Mouse (Mus musculus): ENCODE data around the gene Eif2ak4. TPM values are rescaled to one million over a fixed set of nuclear protein-coding genes. Genes with fewer than 3 reads are reported as not detected.

Gene Eif2ak4
- polyA plus RNA-seq, 1 experiment from 2014 or later: 14.0 TPM

GRCm38 (mm10) chr2:118442723-118443122 lies 54.3 kb downstream of the Eif2ak4 start:
- H3K4me2 ChIP-seq: no peak overlapping the region
- no peak for DNase-seq (ENCODE audit: low spot score)

DNA sequence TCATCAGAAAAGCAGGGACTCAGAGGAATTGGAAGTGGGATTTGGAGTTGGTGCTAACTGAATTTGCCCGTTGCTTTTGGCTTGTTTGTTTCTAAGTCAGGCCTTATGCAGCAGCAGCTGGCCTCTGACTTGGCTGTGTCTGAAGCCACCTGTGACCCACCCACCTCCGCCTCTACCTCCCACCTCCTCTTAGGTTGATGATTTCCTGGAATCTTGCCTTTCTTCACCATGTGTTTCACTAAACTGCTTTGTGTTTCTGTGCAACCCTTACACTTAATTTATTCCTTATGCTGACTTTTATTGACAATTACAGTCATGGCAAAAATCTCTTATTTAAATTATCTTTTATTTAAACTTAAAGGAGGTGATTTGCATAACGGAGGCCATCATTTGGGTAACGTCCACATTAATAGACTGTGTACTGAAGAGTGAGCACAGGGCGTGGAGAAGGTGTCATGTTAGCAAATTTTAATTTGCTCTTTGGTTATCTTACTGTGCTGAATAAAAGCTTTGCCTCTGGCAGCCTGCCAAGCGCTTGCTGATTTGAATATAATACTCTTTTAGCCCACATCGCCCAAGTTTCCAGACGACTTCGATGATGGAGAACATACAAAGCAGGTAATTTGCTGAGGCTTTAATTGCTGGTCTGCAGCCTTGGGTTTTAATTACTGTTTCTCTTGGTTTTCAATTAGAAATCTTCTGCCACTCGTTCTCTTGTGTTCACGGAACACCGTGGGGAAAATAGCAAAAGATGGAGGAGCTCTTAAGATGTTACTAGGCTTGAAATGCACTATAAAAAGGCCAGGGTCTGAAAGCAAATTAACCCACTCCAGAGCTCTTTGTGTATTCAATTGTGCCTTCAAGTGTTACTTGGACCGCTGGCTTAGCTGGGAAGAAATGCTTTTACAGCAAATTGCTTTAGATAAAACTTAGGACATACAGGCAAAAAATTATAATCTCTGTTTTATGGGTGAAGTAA lies 57.6 kb downstream of the Eif2ak4 start:
- no peaks in the 10 kb centered on the region for H3K27me3 ChIP-seq (replicated peaks; ENCODE audit: control insufficient read depth, insufficient read depth, low read length)
- no peaks in the 10 kb centered on the region for H3K4me1 ChIP-seq (replicated peaks; ENCODE audit: control insufficient read depth, insufficient read depth, low read length)
- WGBS: 85% methylated on average over 13 of the region's 13 CpGs
- no peak overlapping the region for H3K27ac ChIP-seq (ENCODE audit: low read depth, low read length)
- H3K9ac ChIP-seq (ENCODE audit: low read depth, low read length): no peak overlapping the region
- DNase-seq (ENCODE audit: low spot score): no peak
- no peak overlapping the region for H3K4me2 ChIP-seq
- H3K4me3 ChIP-seq (ENCODE audit: low read depth, low read length): no peak overlapping the region
- no peak for ATAC-seq (replicated peaks; ENCODE audit: low FRiP score)
- no peaks in the 10 kb centered on the region for H3K9me3 ChIP-seq (ENCODE audit: control insufficient read depth, low read length)
- H3K36me3 ChIP-seq (ENCODE audit: control insufficient read depth, insufficient read depth, low read length): peaks cover 6% of the 10 kb centered on the region; the same call in 1 of the 2 replicates

More at GRCm38 (mm10) chr2:118442723-118443122, 54.3 kb downstream of the Eif2ak4 start:
- no peaks in the 10 kb centered on the region for H3K4me1 ChIP-seq (replicated peaks; ENCODE audit: control insufficient read depth, insufficient read depth, low read length)
- H3K27ac ChIP-seq (ENCODE audit: low read depth, low read length): no peak overlapping the region
- no peak for ATAC-seq (replicated peaks; ENCODE audit: low FRiP score)
- 87% methylated on average over 4 of the region's 4 CpGs for WGBS
- H3K9me3 ChIP-seq (ENCODE audit: control insufficient read depth, low read length): no peaks in the 10 kb centered on the region
- no peaks in the 10 kb centered on the region for H3K27me3 ChIP-seq (replicated peaks; ENCODE audit: control insufficient read depth, insufficient read depth, low read length)
- peaks cover 8% of the 10 kb centered on the region; the same call in 1 of the 2 replicates for H3K36me3 ChIP-seq (ENCODE audit: control insufficient read depth, insufficient read depth, low read length)
- H3K9ac ChIP-seq (ENCODE audit: low read depth, low read length): no peak overlapping the region
- H3K4me3 ChIP-seq (ENCODE audit: low read depth, low read length): no peak overlapping the region

- WGBS: 89% methylated on average over 12 of the region's 12 CpGs
- Histone ChIP-seq H3K27me3 (replicated peaks; ENCODE audit: control insufficient read depth, insufficient read depth, low read length) (no peaks in the 10 kb centered on the region), H3K9me3 (ENCODE audit: control insufficient read depth, low read length) (no peaks in the 10 kb centered on the region), H3K9ac (ENCODE audit: low read depth, low read length) (no peak overlapping the region), H3K36me3 (ENCODE audit: control insufficient read depth, insufficient read depth, low read length) (peaks cover 4% of the 10 kb centered on the region; the same call in 1 of the 2 replicates), H3K4me3 (ENCODE audit: low read depth, low read length) (no peak overlapping the region), H3K4me2 (no peak overlapping the region), H3K4me1 (replicated peaks; ENCODE audit: control insufficient read depth, insufficient read depth, low read length) (no peaks in the 10 kb centered on the region), H3K27ac (ENCODE audit: low read depth, low read length) (no peak overlapping the region)
- ATAC-seq (replicated peaks; ENCODE audit: low FRiP score): no peak
- no peak for DNase-seq (ENCODE audit: low spot score)
Measured at GRCm38 (mm10) chr2:118448181-118448580, 59.8 kb downstream of the Eif2ak4 start.

DNA sequence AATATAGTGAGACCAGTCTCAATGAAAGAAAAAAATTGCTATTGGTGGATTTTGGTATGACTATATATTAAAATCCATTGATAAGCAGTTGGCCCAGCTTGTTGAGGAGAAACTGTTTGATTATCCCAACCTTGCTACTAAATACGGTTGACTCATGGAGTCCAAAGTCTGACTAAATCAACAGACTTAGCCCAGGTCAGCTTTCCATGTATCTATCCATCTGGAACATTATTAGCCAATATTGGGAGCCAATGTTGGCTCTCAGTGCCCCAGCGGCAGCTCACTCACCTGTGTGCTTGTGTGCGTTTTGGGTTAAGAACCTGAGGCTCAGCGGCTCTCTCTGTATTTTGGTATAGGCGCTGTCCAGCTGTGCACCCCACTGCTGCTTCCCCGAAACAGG lies 62.6 kb downstream of the Eif2ak4 start:
- ATAC-seq (replicated peaks; ENCODE audit: low FRiP score) (no peak), DNase-seq (ENCODE audit: low spot score) (no peak)
- 91% methylated on average over 6 of the region's 6 CpGs for WGBS
- Histone ChIP-seq H3K36me3 (ENCODE audit: control insufficient read depth, insufficient read depth, low read length) (no peaks in the 10 kb centered on the region; the same call in 1 of the 2 replicates), H3K4me3 (ENCODE audit: low read depth, low read length) (no peak overlapping the region), H3K9me3 (ENCODE audit: control insufficient read depth, low read length) (no peaks in the 10 kb centered on the region), H3K4me1 (replicated peaks; ENCODE audit: control insufficient read depth, insufficient read depth, low read length) (no peaks in the 10 kb centered on the region), H3K27ac (ENCODE audit: low read depth, low read length) (no peak overlapping the region), H3K27me3 (replicated peaks; ENCODE audit: control insufficient read depth, insufficient read depth, low read length) (no peaks in the 10 kb centered on the region), H3K4me2 (no peak overlapping the region), H3K9ac (ENCODE audit: low read depth, low read length) (no peak overlapping the region)

DNA sequence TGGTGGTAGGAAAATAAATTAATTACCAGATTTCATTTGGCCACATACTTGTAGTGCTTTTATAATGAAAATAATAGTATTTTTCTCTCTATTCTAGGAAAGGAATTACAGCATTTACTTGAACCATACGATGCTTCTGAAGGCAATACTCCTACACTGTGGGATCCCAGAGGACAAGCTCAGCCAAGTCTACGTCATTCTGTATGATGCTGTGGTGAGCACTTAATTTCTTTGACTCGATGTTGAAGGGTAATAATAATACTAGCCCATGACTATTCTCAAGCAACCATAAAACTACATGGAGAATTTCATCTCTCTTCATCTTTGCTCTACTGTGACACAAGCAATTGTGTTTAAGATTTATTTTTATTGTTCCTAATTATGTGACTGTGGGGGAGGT lies 68.6 kb downstream of the Eif2ak4 start:
- H3K4me1 ChIP-seq (replicated peaks; ENCODE audit: control insufficient read depth, insufficient read depth, low read length): no peaks in the 10 kb centered on the region
- DNase-seq (ENCODE audit: low spot score) (no peak), ATAC-seq (replicated peaks; ENCODE audit: low FRiP score) (no peak)
- no peaks in the 10 kb centered on the region for H3K9me3 ChIP-seq (ENCODE audit: control insufficient read depth, low read length)
- H3K4me2 ChIP-seq: no peak overlapping the region
- no peaks in the 10 kb centered on the region for H3K27me3 ChIP-seq (replicated peaks; ENCODE audit: control insufficient read depth, insufficient read depth, low read length)
- no peak overlapping the region for H3K9ac ChIP-seq (ENCODE audit: low read depth, low read length)
- no peak overlapping the region for H3K4me3 ChIP-seq (ENCODE audit: low read depth, low read length)
- peaks cover 6% of the 10 kb centered on the region; the same call in 1 of the 2 replicates for H3K36me3 ChIP-seq (ENCODE audit: control insufficient read depth, insufficient read depth, low read length)
- 88% methylated on average over 3 of the region's 3 CpGs for WGBS
- H3K27ac ChIP-seq (ENCODE audit: low read depth, low read length): no peak overlapping the region

DNA sequence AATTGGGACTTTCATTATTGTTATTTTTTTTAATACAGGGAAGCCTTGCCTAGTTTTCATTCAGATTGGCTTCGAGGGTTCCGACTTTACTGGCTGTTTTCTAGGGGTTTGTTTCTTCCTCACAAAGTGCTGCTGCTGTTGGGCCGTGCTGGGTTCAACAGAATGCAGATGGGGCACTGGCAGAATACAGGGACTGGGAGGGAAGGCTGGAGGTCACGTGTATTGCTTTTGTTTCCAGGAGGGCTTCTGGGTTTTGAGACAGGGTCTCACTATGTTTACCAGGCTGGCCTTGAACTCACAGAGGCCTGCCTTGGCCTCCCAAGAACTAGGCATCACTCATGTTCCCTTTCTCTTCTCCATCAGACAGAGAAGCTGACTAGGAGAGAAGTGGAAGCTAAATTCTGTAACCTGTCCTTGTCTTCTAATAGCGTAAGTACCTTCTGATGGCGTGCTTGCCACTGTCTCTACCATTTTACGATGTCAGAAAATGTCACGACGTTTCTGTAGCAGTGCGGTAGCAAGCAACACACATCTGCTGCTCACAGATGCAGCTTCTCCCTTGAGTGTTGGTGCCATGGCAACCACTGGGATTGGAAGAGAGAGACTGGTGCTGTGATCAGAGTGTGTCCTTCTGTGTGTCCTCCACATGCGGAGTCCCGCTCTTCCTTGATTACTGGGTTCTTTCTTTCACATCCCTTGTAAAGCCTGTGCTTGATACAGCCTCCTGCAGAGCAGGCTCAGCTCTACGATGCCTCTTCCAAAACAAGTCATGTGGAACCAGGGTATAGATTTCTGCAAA lies 69.2 kb downstream of the Eif2ak4 start:
- H3K4me3 ChIP-seq (ENCODE audit: low read depth, low read length): no peak overlapping the region
- no peaks in the 10 kb centered on the region for H3K9me3 ChIP-seq (ENCODE audit: control insufficient read depth, low read length)
- no peak overlapping the region for H3K9ac ChIP-seq (ENCODE audit: low read depth, low read length)
- no peak overlapping the region for H3K27ac ChIP-seq (ENCODE audit: low read depth, low read length)
- ATAC-seq (replicated peaks; ENCODE audit: low FRiP score) (no peak), DNase-seq (ENCODE audit: low spot score) (no peak)
- 92% methylated on average over 13 of the region's 13 CpGs for WGBS
- H3K27me3 ChIP-seq (replicated peaks; ENCODE audit: control insufficient read depth, insufficient read depth, low read length): no peaks in the 10 kb centered on the region
- no peak overlapping the region for H3K4me2 ChIP-seq
- peaks cover 12% of the 10 kb centered on the region; the same call in 1 of the 2 replicates for H3K36me3 ChIP-seq (ENCODE audit: control insufficient read depth, insufficient read depth, low read length)
- H3K4me1 ChIP-seq (replicated peaks; ENCODE audit: control insufficient read depth, insufficient read depth, low read length): no peaks in the 10 kb centered on the region

DNA sequence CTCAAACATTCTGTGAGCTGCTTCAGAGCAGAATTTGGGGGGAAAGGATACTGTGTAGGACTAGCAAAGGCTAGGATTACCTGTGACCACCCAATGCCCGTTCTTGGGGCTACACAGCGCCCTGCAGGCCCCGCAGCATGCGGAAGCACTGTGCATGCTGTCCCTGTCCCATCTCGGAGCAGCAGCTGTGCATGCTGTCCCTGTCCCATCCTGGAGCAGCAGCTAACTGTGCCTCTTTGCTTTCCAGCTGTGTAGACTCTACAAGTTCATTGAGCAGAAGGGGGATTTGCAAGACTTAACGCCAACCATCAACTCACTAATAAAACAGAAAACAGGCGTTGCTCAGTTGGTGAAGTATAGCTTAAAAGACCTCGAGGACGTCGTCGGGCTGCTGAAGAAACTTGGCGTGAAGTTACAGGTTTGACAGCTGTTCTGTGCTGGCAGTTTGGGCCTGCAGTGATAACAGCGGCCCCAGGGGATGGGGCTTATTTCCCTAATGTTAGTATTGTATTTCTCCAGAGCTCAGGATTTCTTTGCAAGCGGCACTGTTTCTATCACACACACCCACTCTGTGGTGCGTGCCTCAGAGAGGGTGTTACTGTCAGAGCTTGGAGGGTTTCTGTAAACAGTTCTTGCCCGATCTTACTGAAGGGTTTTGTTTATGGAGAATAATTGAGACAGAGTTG lies 73.2 kb downstream of the Eif2ak4 start:
- Histone ChIP-seq H3K36me3 (ENCODE audit: control insufficient read depth, insufficient read depth, low read length) (peaks cover 22% of the 10 kb centered on the region; the same call in 1 of the 2 replicates), H3K9ac (ENCODE audit: low read depth, low read length) (no peak overlapping the region), H3K4me1 (replicated peaks; ENCODE audit: control insufficient read depth, insufficient read depth, low read length) (no peaks in the 10 kb centered on the region), H3K4me2 (no peak overlapping the region), H3K9me3 (ENCODE audit: control insufficient read depth, low read length) (no peaks in the 10 kb centered on the region), H3K4me3 (ENCODE audit: low read depth, low read length) (no peak overlapping the region), H3K27ac (ENCODE audit: low read depth, low read length) (no peak overlapping the region), H3K27me3 (replicated peaks; ENCODE audit: control insufficient read depth, insufficient read depth, low read length) (no peaks in the 10 kb centered on the region)
- DNase-seq (ENCODE audit: low spot score) (no peak), ATAC-seq (replicated peaks; ENCODE audit: low FRiP score) (no peak)
- WGBS: 75% methylated on average over 16 of the region's 16 CpGs

GRCm38 (mm10) chr2:118463480-118463879 lies 75.1 kb downstream of the Eif2ak4 start:
- H3K36me3 ChIP-seq (ENCODE audit: control insufficient read depth, insufficient read depth, low read length): peaks cover 25% of the 10 kb centered on the region; the same call in 1 of the 2 replicates
- no peaks in the 10 kb centered on the region for H3K27me3 ChIP-seq (replicated peaks; ENCODE audit: control insufficient read depth, insufficient read depth, low read length)
- H3K4me2 ChIP-seq: no peak overlapping the region
- DNase-seq (ENCODE audit: low spot score) (no peak), ATAC-seq (replicated peaks; ENCODE audit: low FRiP score) (no peak)
- H3K4me1 ChIP-seq (replicated peaks; ENCODE audit: control insufficient read depth, insufficient read depth, low read length): no peaks in the 10 kb centered on the region
- H3K9ac ChIP-seq (ENCODE audit: low read depth, low read length): no peak overlapping the region
- H3K4me3 ChIP-seq (ENCODE audit: low read depth, low read length): no peak overlapping the region
- no peak overlapping the region for H3K27ac ChIP-seq (ENCODE audit: low read depth, low read length)
- no peaks in the 10 kb centered on the region for H3K9me3 ChIP-seq (ENCODE audit: control insufficient read depth, low read length)
- 90% methylated on average over 5 of the region's 5 CpGs for WGBS
